Mouse (Mus musculus) hematopoietic stem cell, adult 5-6 weeks (primary cell): ENCODE data around the gene Rpl19. TPM values are rescaled to one million over a fixed set of nuclear protein-coding genes. Genes with fewer than 3 reads are reported as not detected.

Experiments
- ATAC-seq, 2 experiments: fragments of 125-278 bp in 1 of 2; replicated peaks in 1 of 2; 2 replicates each; pipeline ENCODE4 v1.8.0; 2016 to 2017; ENCODE audit warnings: inconsistent platforms in 2 of 2, mild to moderate bottlenecking in 2 of 2, moderate number of reproducible peaks in 2 of 2, low read depth in 1 of 2, moderate TSS enrichment in 1 of 2; ENCODE audit not compliant: low FRiP score in 2 of 2, poor library complexity in 2 of 2, severe bottlenecking in 2 of 2, insufficient read depth in 1 of 2, low TSS enrichment in 1 of 2
- total RNA-seq: library from RNA; stranded (forward); fragments of 172-1452, 232-1000 nt; gene quantifications from 2 replicates; pipeline ENCODE4 v1.2.3, GENCODE M21; 2017

Gene Rpl19
- total RNA-seq, 1 experiment from 2014 or later: 1,707 TPM

GRCm38 (mm10) chr11:98018222-98018621 is 8.3 kb upstream of the Rpl19 start:
- ATAC-seq: no peak

- ATAC-seq: peak; percentile 35 to 50; a peak in 2 of 4 replicates
Observed at GRCm38 (mm10) chr11:98018858-98019641, 7.5 kb upstream of the Rpl19 start.

- ATAC-seq: peak; percentile 21 to 30; a peak in 2 of 4 replicates
Observed at GRCm38 (mm10) chr11:98019883-98020610, 6.5 kb upstream of the Rpl19 start.

- no peak for ATAC-seq
Observed at GRCm38 (mm10) chr11:98020710-98021109, 5.8 kb upstream of the Rpl19 start.

GRCm38 (mm10) chr11:98021118-98021517 is 5.4 kb upstream of the Rpl19 start:
- no peak for ATAC-seq

- no peak for ATAC-seq
Observed at GRCm38 (mm10) chr11:98021565-98022252, 4.8 kb upstream of the Rpl19 start.

- ATAC-seq: no peak
Observed at GRCm38 (mm10) chr11:98022253-98022554, 4.3 kb upstream of the Rpl19 start.

GRCm38 (mm10) chr11:98022555-98023371 is 3.7 kb upstream of the Rpl19 start, which contains the start of gene Cacnb1:
Gene Cacnb1, minus strand, starts transcription at chr11:98023034.
- peak in 1 of 2 experiments; percentile 10; a peak in 1 of 4 replicates for ATAC-seq

GRCm38 (mm10) chr11:98024516-98024915 is 2.0 kb upstream of the Rpl19 start:
- no peak for ATAC-seq

GRCm38 (mm10) chr11:98026248-98026569 is 301 bp upstream of the Rpl19 start:
- ATAC-seq: no peak

- no peak for ATAC-seq
Observed at GRCm38 (mm10) chr11:98027297-98027688, 783 bp downstream of the Rpl19 start.

GRCm38 (mm10) chr11:98027785-98028184 is 1.3 kb downstream of the Rpl19 start:
- no peak for ATAC-seq

GRCm38 (mm10) chr11:98030701-98031442 is 4.4 kb downstream of the Rpl19 start:
- ATAC-seq: no peak

- ATAC-seq: peak in 1 of 2 experiments; percentile 59; a peak in 3 of 4 replicates
Observed at GRCm38 (mm10) chr11:98031443-98031770, 4.9 kb downstream of the Rpl19 start.

GRCm38 (mm10) chr11:98034061-98034460 is 7.6 kb downstream of the Rpl19 start:
- ATAC-seq: no peak

- ATAC-seq: no peak
Observed at GRCm38 (mm10) chr11:98034840-98035239, 8.3 kb downstream of the Rpl19 start.

GRCm38 (mm10) chr11:98035977-98036377 is 9.5 kb downstream of the Rpl19 start:
- peak in 1 of 2 experiments; percentile 33; a peak in 1 of 4 replicates for ATAC-seq
